ENCODE assay signal across 11 mouse cellular contexts in the genomic region with DNA sequence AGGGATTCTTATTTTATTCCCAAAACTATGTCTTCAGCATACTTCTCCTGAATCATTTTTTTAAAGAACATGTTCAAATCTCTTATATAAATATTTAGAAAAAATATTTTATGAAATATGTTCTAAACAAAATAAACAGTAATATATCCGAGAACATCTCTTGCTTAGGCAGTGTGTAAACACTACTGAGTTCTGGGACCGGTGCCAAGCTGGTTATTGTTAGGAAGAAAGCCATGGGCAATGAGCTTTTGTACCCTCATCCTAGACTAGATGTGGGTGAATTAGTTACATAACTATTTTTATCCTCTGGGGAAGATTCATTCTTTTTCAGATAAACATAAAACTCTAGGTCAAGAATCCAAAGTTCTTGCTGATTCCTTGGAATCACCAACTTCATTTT.
DNase-seq lines count a peak whose midpoint lies in the region.
"Had no signal": no experiment of that assay in that cellular context is flagged by ENCODE, and none has a peak within 500 bp of the region (broad histone marks: within the 10 kb centered on the region; RNA-seq: fewer than 3 reads in every experiment).

No protein-coding gene starts in this region.

- DNase-seq in cerebellum, postnatal 10 days: peak; percentile 65 to 72
- no peak for DNase-seq in cerebellum, adult 9-10 months
- DNase-seq in layer of hippocampus, adult 11-12 months (ENCODE audit: low spot score): peak; percentile 7
- no peak for DNase-seq in layer of hippocampus, adult 9-10 months (ENCODE audit: low spot score)
- DNase-seq in Muller cell, postnatal 12 days (ENCODE audit: inconsistent ontology term): peak; percentile 32
- DNase-seq in lung, postnatal 36 days: peak; percentile 5
- no peak for DNase-seq in adrenal gland, postnatal 10 days
- no peak for DNase-seq in T-cell, adult 2 months (ENCODE audit: low spot score)
- DNase-seq: gastrocnemius, postnatal 14 days; kidney, postnatal 14 days; thymus, adult 2 months had no signal

Comparison
In these comparisons a context has a peak if more than half of its experiments do, and no peak if none do; other contexts are left out.
1. DNase-seq: peak in cerebellum, postnatal 10 days (2 of 2), layer of hippocampus, adult 11-12 months (single experiment), Muller cell, postnatal 12 days (single experiment) and lung, postnatal 36 days (single experiment); none in cerebellum, adult 9-10 months (single experiment), layer of hippocampus, adult 9-10 months (single experiment), adrenal gland, postnatal 10 days (single experiment) and T-cell, adult 2 months (single experiment).